Mouse (Mus musculus) common myeloid progenitor, adult 5-6 weeks (primary cell): ENCODE data around the gene Mblac1. TPM values are rescaled to one million over a fixed set of nuclear protein-coding genes. Genes with fewer than 3 reads are reported as not detected.

Source experiments
- ATAC-seq: replicated peaks from 2 replicates; pipeline ENCODE4 v1.8.0; 2016; ENCODE audit warnings: low read depth, mild to moderate bottlenecking, moderate TSS enrichment, inconsistent platforms; ENCODE audit not compliant: poor library complexity, severe bottlenecking
- total RNA-seq: library from RNA; stranded (forward); fragments of 200-1000, 187-1606 nt; gene quantifications from 2 replicates; pipeline ENCODE4 v1.2.3, GENCODE M21; 2017

The Mblac1 gene
- total RNA-seq = 2.2 and 7.7 TPM in 2 replicates

GRCm38 (mm10) chr5:138193771-138194727 lies at the start of gene Mblac1:
Mblac1 (plus strand) TSS chr5:138194314.
- ATAC-seq = peak; percentile 81

- no peak for ATAC-seq
These were observed 39.7 kb upstream of the Mblac1 start for GRCm38 (mm10) chr5:138154390-138154789.

- ATAC-seq = peak; percentile 97
These were observed 38.6 kb upstream of the Mblac1 start, which contains the start of gene Zfp113 for GRCm38 (mm10) chr5:138155443-138155976. Zfp113 (minus strand) TSS chr5:138155744.

- no peak for ATAC-seq
These were observed 33.8 kb upstream of the Mblac1 start for GRCm38 (mm10) chr5:138160224-138160762.

GRCm38 (mm10) chr5:138160842-138161665 lies 33.1 kb upstream of the Mblac1 start, which contains the start of gene Cops6:
Cops6 (plus strand) TSS chr5:138161071.
- ATAC-seq = peak; percentile 95

GRCm38 (mm10) chr5:138163046-138163445 lies 31.1 kb upstream of the Mblac1 start:
- no peak for ATAC-seq

GRCm38 (mm10) chr5:138163610-138164009 lies 30.5 kb upstream of the Mblac1 start:
- ATAC-seq = no peak

- no peak for ATAC-seq
These were observed 28.5 kb upstream of the Mblac1 start for GRCm38 (mm10) chr5:138165594-138165993.

GRCm38 (mm10) chr5:138170936-138171561 lies 23.1 kb upstream of the Mblac1 start:
- ATAC-seq = peak; percentile 68

GRCm38 (mm10) chr5:138171695-138172491 lies 22.2 kb upstream of the Mblac1 start, which contains the start of the genes Ap4m1 and Mcm7:
Ap4m1 (plus strand) TSS chr5:138172002.
Mcm7 (minus strand) TSS chr5:138172422.
- ATAC-seq = peak; percentile 75

- ATAC-seq = no peak
These were observed 20.9 kb upstream of the Mblac1 start for GRCm38 (mm10) chr5:138173217-138173616.

GRCm38 (mm10) chr5:138186950-138187638 lies 7.0 kb upstream of the Mblac1 start, which contains the start of the genes Taf6 and Cnpy4:
Taf6 (minus strand) TSS chr5:138187451.
Cnpy4 (plus strand) TSS chr5:138187485.
- peak; percentile 81 for ATAC-seq

- ATAC-seq = peak; percentile 83
These were observed 6.3 kb upstream of the Mblac1 start for GRCm38 (mm10) chr5:138187661-138188306.

- peak; percentile 27 for ATAC-seq
These were observed 736 bp downstream of the Mblac1 start for GRCm38 (mm10) chr5:138194755-138195345.

GRCm38 (mm10) chr5:138195463-138195862 lies 1.3 kb downstream of the Mblac1 start:
- peak; percentile 39; the same call in 1 of the 2 replicates for ATAC-seq

- no peak for ATAC-seq
These were observed 5.5 kb downstream of the Mblac1 start for GRCm38 (mm10) chr5:138199576-138199975.

- no peak for ATAC-seq
These were observed 8.0 kb downstream of the Mblac1 start for GRCm38 (mm10) chr5:138202086-138202485.
